Mouse (Mus musculus) adrenal gland, postnatal 25 days (tissue): Measurements from ENCODE around the gene Ephb4. TPM values are rescaled to one million over a fixed set of nuclear protein-coding genes. Genes with fewer than 3 reads are reported as not detected.

ENCODE experiments used
- DNase-seq: peaks from one replicate; pipeline ENCODE4 v3.0.0; 2021; ENCODE audit warnings: mixed read lengths
- total RNA-seq: library from RNA; stranded (reverse); gene quantifications from 2 replicates; pipeline ENCODE4 v1.2.3, GENCODE M21; 2021

Gene Ephb4
- total RNA-seq, 1 experiment from 2014 or later, result 70.5 TPM

GRCm38 (mm10) chr5:137373371-137373950 is 23.6 kb downstream of the Ephb4 start:
- DNase-seq, result no peak

- no peak for DNase-seq
Measured at GRCm38 (mm10) chr5:137374521-137375080, 24.7 kb downstream of the Ephb4 start.

GRCm38 (mm10) chr5:137375627-137376026 is 25.7 kb downstream of the Ephb4 start:
- DNase-seq, result peak; percentile 38

- DNase-seq, result no peak
Measured at GRCm38 (mm10) chr5:137376198-137376597, 26.3 kb downstream of the Ephb4 start.

- no peak for DNase-seq
Measured at GRCm38 (mm10) chr5:137376722-137377121, 26.8 kb downstream of the Ephb4 start.

- DNase-seq, result no peak
Measured at GRCm38 (mm10) chr5:137377176-137377575, 27.3 kb downstream of the Ephb4 start.

- no peak for DNase-seq
Measured at GRCm38 (mm10) chr5:137377603-137378002, 27.7 kb downstream of the Ephb4 start.

- peak; percentile 61 for DNase-seq
Measured at GRCm38 (mm10) chr5:137381152-137381551, 31.2 kb downstream of the Ephb4 start.

- DNase-seq, result no peak
Measured at GRCm38 (mm10) chr5:137383441-137383840, 33.5 kb downstream of the Ephb4 start.

- no peak for DNase-seq
Measured at GRCm38 (mm10) chr5:137386712-137387111, 36.8 kb downstream of the Ephb4 start.

- no peak for DNase-seq
Measured at GRCm38 (mm10) chr5:137391641-137392040, 41.7 kb downstream of the Ephb4 start.

GRCm38 (mm10) chr5:137394456-137394855 is 44.5 kb downstream of the Ephb4 start:
- DNase-seq, result no peak

- no peak for DNase-seq
Measured at GRCm38 (mm10) chr5:137404081-137404480, 54.2 kb downstream of the Ephb4 start.

- no peak for DNase-seq
Measured at GRCm38 (mm10) chr5:137409451-137409850, 59.5 kb downstream of the Ephb4 start.

- DNase-seq, result no peak
Measured at GRCm38 (mm10) chr5:137410066-137410465, 60.2 kb downstream of the Ephb4 start.

GRCm38 (mm10) chr5:137410549-137410948 is 60.6 kb downstream of the Ephb4 start:
- DNase-seq, result no peak

- DNase-seq, result no peak
Measured at GRCm38 (mm10) chr5:137411235-137411634, 61.3 kb downstream of the Ephb4 start.

- no peak for DNase-seq
Measured at GRCm38 (mm10) chr5:137414253-137414652, 64.3 kb downstream of the Ephb4 start.

- DNase-seq, result no peak
Measured at GRCm38 (mm10) chr5:137419105-137419504, 69.2 kb downstream of the Ephb4 start.

GRCm38 (mm10) chr5:137419841-137420240 is 69.9 kb downstream of the Ephb4 start:
- DNase-seq, result no peak

GRCm38 (mm10) chr5:137425648-137426047 is 75.7 kb downstream of the Ephb4 start:
- DNase-seq, result no peak
